Mouse (Mus musculus) heart, postnatal 0 days (tissue): ENCODE measurements around the gene Eva1b.

ENCODE experiments used
- CTCF ChIP-seq: IDR thresholded peaks from 2 replicates; pipeline ENCODE4 v1.5.1; 2016; ENCODE audit warnings: antibody characterized with exemption, control low read depth, low read depth
- EP300 ChIP-seq: IDR thresholded peaks from 2 replicates; pipeline ENCODE4 v1.6.1; 2016; ENCODE audit warnings: antibody characterized with exemption, low read depth

- no peak for TF ChIP-seq EP300
- no peak for TF ChIP-seq CTCF
Observed at GRCm38 (mm10) chr4:126115871-126116521, 31.5 kb upstream of the Eva1b start.
